Mouse (Mus musculus) activated CD4-positive, CD25-positive, alpha-beta regulatory T cell (primary cell): ENCODE data around the gene Dld. TPM values are rescaled to one million over a fixed set of nuclear protein-coding genes. Genes with fewer than 3 reads are reported as not detected.

Experiments used
- polyA plus RNA-seq, 2 experiments: library from polyadenylated mRNA; unstranded; fragments of 100-300 nt; shearing (Covaris generic); gene quantifications; one replicate each; pipeline ENCODE4 v1.2.1; 2017

The Dld gene
- polyA plus RNA-seq, result 10 to 100 TPM; 72.4 to 83.9 TPM

DNA sequence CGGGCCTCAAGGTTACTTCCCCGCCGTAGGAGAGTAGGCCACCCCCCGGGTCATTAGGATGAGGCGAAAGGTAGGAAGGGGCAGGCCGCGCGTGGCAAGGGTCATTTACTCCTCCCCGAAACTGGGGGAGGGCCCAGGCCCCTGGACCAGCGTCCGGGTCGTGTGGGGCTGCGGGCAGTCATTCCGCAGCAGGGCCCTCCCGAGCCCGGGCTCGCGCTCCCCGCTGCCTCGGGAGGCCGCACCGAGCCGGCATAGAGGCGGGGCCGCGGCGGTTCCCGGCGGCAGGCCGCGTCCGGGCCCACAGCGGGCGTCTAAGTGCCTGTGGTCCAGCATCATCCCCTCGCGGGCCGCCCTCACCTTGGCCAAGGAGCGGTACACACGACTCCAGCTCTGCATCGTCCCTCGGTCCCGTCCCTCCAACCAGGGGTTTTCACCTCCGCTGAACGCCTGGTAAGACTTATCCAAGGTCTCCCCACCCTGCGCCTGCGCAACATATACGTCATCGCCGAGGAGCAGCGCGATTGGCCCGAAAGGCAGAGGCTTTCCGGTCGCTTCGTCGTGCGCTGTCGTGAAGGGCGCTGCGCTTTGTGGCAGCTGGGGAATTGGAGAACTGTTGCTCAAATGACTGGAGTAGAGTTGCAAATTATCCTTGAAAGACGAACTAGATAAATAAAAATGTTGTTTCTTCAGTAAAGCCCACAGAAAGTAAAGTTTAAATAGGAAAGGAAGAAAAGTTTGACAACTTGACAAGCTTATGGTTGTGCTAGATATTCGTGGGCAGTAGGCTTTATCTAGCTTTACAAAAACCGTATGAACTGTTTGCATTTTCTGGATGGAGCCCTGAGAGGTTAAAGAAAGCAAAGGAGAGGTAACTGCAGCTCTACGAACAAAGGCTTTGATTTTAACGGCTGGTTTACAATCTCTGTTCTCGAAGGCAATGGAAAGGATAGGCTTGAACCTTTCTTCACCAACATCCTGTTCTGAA is at the start of gene Dld:
Gene Dld (minus strand): TSS at position 510 of the 985 bp plus-strand sequence.

DNA sequence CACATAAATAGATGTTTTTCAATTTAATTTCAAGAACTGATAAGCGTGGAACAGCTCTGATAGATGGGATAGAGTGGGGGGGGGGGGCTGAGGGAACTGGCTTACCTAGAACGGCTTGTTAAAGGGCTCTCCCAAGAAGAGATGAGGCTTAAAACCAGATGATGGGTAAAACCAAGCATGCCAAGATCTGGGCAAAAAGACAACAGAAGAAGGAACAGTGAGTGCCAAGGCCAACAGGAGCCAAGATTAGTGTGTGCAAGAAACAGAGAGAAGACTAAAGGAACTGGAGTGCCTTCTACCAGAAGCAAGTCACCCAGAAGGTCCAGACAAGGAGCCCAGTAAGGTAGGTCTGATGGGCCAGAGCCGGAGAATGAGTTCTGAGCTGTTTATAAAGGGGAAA is 39.3 kb upstream of the Dld start, which contains the start of gene Slc26a3:
Gene Slc26a3 (plus strand): TSS at position 301 of the 400 bp plus-strand sequence.

Other genes starting within 250 kb of the Dld start
- gene Gm6993, start 110.7 kb downstream of the Dld start, polyA plus RNA-seq, result not detected
- under 1 TPM; 0.06 to 0.54 TPM for gene Lamb1, start 86.2 kb downstream of the Dld start, polyA plus RNA-seq
- gene Slc26a3, start 39.4 kb upstream of the Dld start, polyA plus RNA-seq, result under 1 TPM in 1 of 2 experiments, not detected in 1; 0.21 TPM
- 10 to 100 TPM; 28.4 to 30.5 TPM for gene Cbll1, start 148.2 kb upstream of the Dld start, polyA plus RNA-seq
- gene Slc26a4, start 208.5 kb upstream of the Dld start, polyA plus RNA-seq, result not detected